ENCODE assay signal across 17 mouse cellular contexts in the genomic region with DNA sequence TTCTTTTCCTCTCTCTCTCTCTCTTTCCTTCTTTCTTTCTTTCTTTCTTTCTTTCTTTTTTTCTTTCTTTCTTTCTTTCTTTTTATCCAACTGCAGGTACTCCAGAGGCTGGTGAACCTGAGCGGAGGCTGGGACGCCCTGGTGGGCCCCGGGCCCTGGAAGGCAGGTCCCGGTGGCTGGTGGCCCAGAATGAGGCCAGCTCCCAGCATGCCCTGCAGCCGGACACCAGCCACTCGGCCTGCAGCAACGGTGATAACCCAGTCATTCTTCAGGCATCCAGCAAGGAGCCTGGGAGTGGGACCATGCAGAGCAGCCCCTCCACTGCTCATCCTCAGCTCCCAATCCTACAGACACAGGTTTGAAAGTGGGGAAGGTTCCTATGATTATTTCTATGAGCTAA. TPM values are rescaled to one million over a fixed set of nuclear protein-coding genes. Genes with fewer than 3 reads are reported as not detected.
DNase-seq lines count a peak whose midpoint lies in the region; ATAC-seq lines count a peak whose summit lies in the region.
"Had no signal": no experiment of that assay in that cellular context is flagged by ENCODE, and none has a peak within 500 bp of the region (broad histone marks: within the 10 kb centered on the region; RNA-seq: fewer than 3 reads in every experiment).

No protein-coding gene starts in this region.

- ATAC-seq in erythroblast, adult 5-6 weeks (replicated peaks; ENCODE audit: low FRiP score, poor library complexity, severe bottlenecking), result no peak
- ATAC-seq: intestine, embryonic 15.5 days had no signal

- DNase-seq in adrenal gland, postnatal 10 days, result peak; percentile 11
- DNase-seq in adrenal gland, postnatal 14 days, result no peak
- DNase-seq in heart, adult 18-20 months, result peak; percentile 18 to 21
- no peak for DNase-seq in heart, adult 8-10 months (ENCODE audit: low spot score)
- peak; percentile 33 for DNase-seq in cerebellum, adult 9-11 months
- DNase-seq in heart, postnatal 14 days, result peak; percentile 37 to 39
- DNase-seq in spleen, postnatal 36 days (ENCODE audit: low spot score in 2 of 2), result no peak
- DNase-seq: adrenal gland, postnatal 36 days; embryo, embryonic 11 days; left cerebral cortex, postnatal 4 days; lung, adult 18-20 months; lung, postnatal 36 days; right cerebral cortex, postnatal 14 days; thymus, postnatal 25 days had no signal

- intact Hi-C loops in heart, postnatal 14 days (cut with DNase I), result no loop called here

RNA-seq across cellular contexts. Expression of a gene that starts 3.5 kb away (rescaled TPM):
- total RNA-seq in adrenal gland, postnatal 10 days (2021), result 10 to 100 TPM; 17.9 to 28.8 TPM
- 21.9 and 23.8 TPM in 2 replicates for total RNA-seq in adrenal gland, postnatal 14 days (2021)
- 10 to 100 TPM in 1 of 2 experiments, 1 to 10 TPM in 1; 9.7 to 11.4 TPM for total RNA-seq in heart, adult 18-20 months (2021)
- 10 to 100 TPM in 2 of 4 experiments, 1 to 10 TPM in 2; 8.8 to 10.9 (median 10.2) TPM for total RNA-seq in heart, adult 8-10 months (2022)
- 10 to 100 TPM; 13.5 to 13.9 TPM for total RNA-seq in heart, postnatal 14 days (2021)
- 27.9 and 44.5 TPM in 2 replicates for total RNA-seq in erythroblast, adult 5-6 weeks (2015; ENCODE audit: low replicate concordance)
- 17.4 and 34.6 TPM in 2 replicates for total RNA-seq in erythroblast, adult 5-6 weeks (2017; ENCODE audit: low replicate concordance)

RNA-seq across cellular contexts. Expression of a gene that starts 4.1 kb away (rescaled TPM):
- total RNA-seq in adrenal gland, postnatal 10 days (2021), result 10 to 100 TPM; 70.0 to 94.2 TPM
- total RNA-seq in adrenal gland, postnatal 14 days (2021), result 88.8 and 95.3 TPM in 2 replicates
- 10 to 100 TPM; 47.1 to 56.4 TPM for total RNA-seq in heart, adult 18-20 months (2021)
- total RNA-seq in heart, adult 8-10 months (2022), result 10 to 100 TPM; 51.8 to 60.5 (median 55.2) TPM
- total RNA-seq in heart, postnatal 14 days (2021), result 10 to 100 TPM; 63.6 to 69.2 TPM
- total RNA-seq in erythroblast, adult 5-6 weeks (2015; ENCODE audit: low replicate concordance), result 51.9 and 52.5 TPM in 2 replicates
- 59.9 and 65.1 TPM in 2 replicates for total RNA-seq in erythroblast, adult 5-6 weeks (2017; ENCODE audit: low replicate concordance)

RNA-seq across cellular contexts. Expression of a gene that starts 36.8 kb away (rescaled TPM):
- 10 to 100 TPM; 53.3 to 65.8 TPM for total RNA-seq in adrenal gland, postnatal 10 days (2021)
- 61.8 and 76.5 TPM in 2 replicates for total RNA-seq in adrenal gland, postnatal 14 days (2021)
- 10 to 100 TPM; 24.2 to 31.1 TPM for total RNA-seq in heart, adult 18-20 months (2021)
- total RNA-seq in heart, adult 8-10 months (2022), result 10 to 100 TPM; 27.5 to 36.1 (median 30.5) TPM
- 10 to 100 TPM; 38.4 to 43.1 TPM for total RNA-seq in heart, postnatal 14 days (2021)
- total RNA-seq in erythroblast, adult 5-6 weeks (2015; ENCODE audit: low replicate concordance), result 154 and 157 TPM in 2 replicates
- 61.2 and 79.1 TPM in 2 replicates for total RNA-seq in erythroblast, adult 5-6 weeks (2017; ENCODE audit: low replicate concordance)

RNA-seq across cellular contexts. Expression of a gene that starts 45.3 kb away (rescaled TPM):
- not detected for total RNA-seq in adrenal gland, postnatal 10 days (2021)
- total RNA-seq in adrenal gland, postnatal 14 days (2021), result not detected in 2 replicates
- total RNA-seq in heart, adult 18-20 months (2021), result not detected
- not detected for total RNA-seq in heart, adult 8-10 months (2022)
- not detected for total RNA-seq in heart, postnatal 14 days (2021)
- 1.7 TPM in 1 of 2 replicates, not detected in the other for total RNA-seq in erythroblast, adult 5-6 weeks (2015; ENCODE audit: low replicate concordance)
- total RNA-seq in erythroblast, adult 5-6 weeks (2017; ENCODE audit: low replicate concordance), result not detected in 2 replicates
- total RNA-seq: adrenal gland, postnatal 36 days; layer of hippocampus, adult 2 months had no signal

RNA-seq across cellular contexts. Expression of a gene that starts 56.4 kb away (rescaled TPM):
- 10 to 100 TPM; 37.3 to 40.0 TPM for total RNA-seq in adrenal gland, postnatal 10 days (2021)
- total RNA-seq in adrenal gland, postnatal 14 days (2021), result 42.0 and 51.8 TPM in 2 replicates
- 10 to 100 TPM; 21.1 to 22.2 TPM for total RNA-seq in heart, adult 18-20 months (2021)
- 10 to 100 TPM; 25.6 to 27.9 (median 27.3) TPM for total RNA-seq in heart, adult 8-10 months (2022)
- 10 to 100 TPM; 25.9 to 29.4 TPM for total RNA-seq in heart, postnatal 14 days (2021)
- 65.2 and 71.7 TPM in 2 replicates for total RNA-seq in erythroblast, adult 5-6 weeks (2015; ENCODE audit: low replicate concordance)
- 25.4 and 41.3 TPM in 2 replicates for total RNA-seq in erythroblast, adult 5-6 weeks (2017; ENCODE audit: low replicate concordance)

Comparison
In these comparisons a context has a peak if more than half of its experiments do, and no peak if none do; other contexts are left out.
1. DNase-seq: peak in adrenal gland, postnatal 10 days (single experiment), heart, adult 18-20 months (2 of 2), cerebellum, adult 9-11 months (single experiment) and heart, postnatal 14 days (2 of 2); none in adrenal gland, postnatal 14 days (single experiment), heart, adult 8-10 months (single experiment) and spleen, postnatal 36 days (0 of 2).